In the genomic region with DNA sequence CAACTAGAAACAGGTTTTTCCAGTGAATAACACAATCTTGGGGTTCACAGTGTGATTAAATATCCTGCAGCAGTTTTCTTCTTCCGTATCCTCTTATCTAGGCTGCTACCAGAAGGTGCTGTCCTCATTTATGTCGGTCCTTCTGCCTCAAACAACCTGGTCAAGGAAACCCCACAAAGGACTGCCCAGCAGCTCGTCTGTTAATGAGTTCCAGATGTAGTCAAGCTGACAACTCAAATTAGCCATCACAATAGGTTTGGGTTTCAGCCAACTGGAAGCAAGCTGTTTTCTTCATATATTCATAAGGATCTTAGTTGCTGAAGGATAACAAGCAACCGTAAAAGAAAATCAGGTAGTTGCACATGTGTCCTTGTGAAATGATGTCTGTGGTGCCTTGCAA, we compare ENCODE assay signal across 26 mouse cellular contexts.
DNase-seq lines count a peak whose midpoint lies in the region; ATAC-seq and TF ChIP-seq lines count a peak whose summit lies in the region.
"Had no signal": no experiment of that assay in that cellular context is flagged by ENCODE, and none has a peak within 500 bp of the region (broad histone marks: within the 10 kb centered on the region; RNA-seq: fewer than 3 reads in every experiment).

No protein-coding gene starts in this region.

- no peak for TF ChIP-seq POLR2A in lung, adult 2 months (IDR thresholded peaks at IDR 0.05; ENCODE audit: borderline replicate concordance, extremely low read depth, low read depth, low read length)

- H3K4me3 ChIP-seq in forebrain, embryonic 10.5 days, result no peak overlapping the region
- no peak overlapping the region for H3K4me3 ChIP-seq in forebrain, embryonic 13.5 days
- H3K4me3 ChIP-seq in lung, adult 2 months (replicated peaks; ENCODE audit: extremely low read depth, low read depth, low read length), result no peak overlapping the region
- H3K4me3 ChIP-seq: heart, embryonic 12.5 days; hindbrain, embryonic 10.5 days; kidney, embryonic 15.5 days; limb, embryonic 15.5 days; liver, embryonic 15.5 days; midbrain, embryonic 10.5 days; myocyte; neural tube, embryonic 13.5 days had no signal

- peaks cover 21% of the 10 kb centered on the region for H3K4me1 ChIP-seq in forebrain, embryonic 10.5 days
- peaks cover 17% of the 10 kb centered on the region for H3K4me1 ChIP-seq in forebrain, embryonic 13.5 days
- H3K4me1 ChIP-seq in lung, adult 2 months (ENCODE audit: control insufficient read depth, insufficient read depth, low read length), result no peaks in the 10 kb centered on the region
- H3K4me1 ChIP-seq: kidney, embryonic 15.5 days; liver, embryonic 15.5 days; midbrain, embryonic 10.5 days had no signal

- H3K4me2 ChIP-seq in forebrain, embryonic 13.5 days, result no peak overlapping the region
- H3K4me2 ChIP-seq: heart, embryonic 12.5 days; kidney, embryonic 15.5 days; limb, embryonic 15.5 days; liver, embryonic 15.5 days; neural tube, embryonic 13.5 days had no signal

- no peak for DNase-seq in forebrain, embryonic 10.5 days (ENCODE audit: extremely low spot score, low spot score)
- DNase-seq in MN1 (ENCODE audit: low spot score), result peak; percentile 55
- DNase-seq in embryo, embryonic 11 days, result peak; percentile 42
- peak; percentile 44 for DNase-seq in hindlimb bud, embryonic 11.5 days (ENCODE audit: extremely low spot score, low read depth, low spot score)
- no peak for DNase-seq in cerebellum, adult 11-12 months
- no peak for DNase-seq in urinary bladder, adult 2 months (ENCODE audit: low spot score)
- no peak for DNase-seq in lung, adult 2 months
- DNase-seq: adrenal gland, adult 8-10 months; cerebellum, adult 8-10 months; heart, postnatal 10 days; kidney, adult 11 months; kidney, postnatal 36 days; layer of hippocampus, postnatal 36 days; right cerebral cortex, adult 18-20 months had no signal

- 58% methylated on average over 4 of the region's 4 CpGs for WGBS in forebrain, embryonic 10.5 days
- 34% methylated on average over 4 of the region's 4 CpGs for WGBS in forebrain, embryonic 13.5 days
- WGBS in lung, adult 2 months, result 83% methylated on average over 4 of the region's 4 CpGs

- H3K27ac ChIP-seq in forebrain, embryonic 10.5 days, result 0 out of 2 replicates have a peak overlapping the region, but pooled peaks have one; percentile 30
- H3K27ac ChIP-seq in forebrain, embryonic 13.5 days, result no peak overlapping the region
- H3K27ac ChIP-seq: hindbrain, embryonic 10.5 days; kidney, embryonic 15.5 days; limb, embryonic 15.5 days; liver, embryonic 15.5 days; midbrain, embryonic 10.5 days; neural tube, embryonic 13.5 days had no signal

- TF ChIP-seq CTCF in lung, adult 2 months (IDR thresholded peaks at IDR 0.05; ENCODE audit: insufficient read depth, low read length), result no peak

- 0 out of 2 replicates have a peak, but pooled peaks cover 4% of the 10 kb centered on the region for H3K27me3 ChIP-seq in forebrain, embryonic 10.5 days (ENCODE audit: poor library complexity, severe bottlenecking)
- no peaks in the 10 kb centered on the region for H3K27me3 ChIP-seq in forebrain, embryonic 13.5 days
- H3K27me3 ChIP-seq: heart, embryonic 12.5 days; kidney, embryonic 15.5 days; limb, embryonic 15.5 days; liver, embryonic 15.5 days; neural tube, embryonic 13.5 days had no signal

- ATAC-seq in forebrain, embryonic 13.5 days, result no peak
- ATAC-seq: CD4-positive, CD25-positive, alpha-beta regulatory T cell, adult 4 months; lung, postnatal 0 days; midbrain, embryonic 16.5 days had no signal

- peaks cover 5% of the 10 kb centered on the region for H3K9me3 ChIP-seq in forebrain, embryonic 10.5 days
- H3K9me3 ChIP-seq in forebrain, embryonic 13.5 days (replicated peaks), result no peaks in the 10 kb centered on the region
- H3K9me3 ChIP-seq: heart, embryonic 12.5 days; kidney, embryonic 15.5 days; limb, embryonic 15.5 days; liver, embryonic 15.5 days; midbrain, embryonic 10.5 days; neural tube, embryonic 13.5 days had no signal

- H3K9ac ChIP-seq in forebrain, embryonic 13.5 days, result no peak overlapping the region
- H3K9ac ChIP-seq: heart, embryonic 12.5 days; kidney, embryonic 15.5 days; limb, embryonic 15.5 days; liver, embryonic 15.5 days; neural tube, embryonic 13.5 days had no signal

- H3K36me3 ChIP-seq in forebrain, embryonic 10.5 days (replicated peaks), result no peaks in the 10 kb centered on the region
- no peaks in the 10 kb centered on the region for H3K36me3 ChIP-seq in forebrain, embryonic 13.5 days (ENCODE audit: poor library complexity, severe bottlenecking)
- H3K36me3 ChIP-seq: heart, embryonic 12.5 days; hindbrain, embryonic 10.5 days; kidney, embryonic 15.5 days; limb, embryonic 15.5 days; liver, embryonic 15.5 days; midbrain, embryonic 10.5 days; neural tube, embryonic 13.5 days had no signal

Comparison
In these comparisons a context has a peak if more than half of its experiments do, and no peak if none do; other contexts are left out.
1. DNase-seq: peak in MN1 (single experiment), embryo, embryonic 11 days (single experiment) and hindlimb bud, embryonic 11.5 days (single experiment); none in forebrain, embryonic 10.5 days (single experiment), cerebellum, adult 11-12 months (single experiment), urinary bladder, adult 2 months (single experiment) and lung, adult 2 months (single experiment).